In genomic region chr16:97851741-97852319, GRCm38 (mm10) we compare ENCODE assay signal across 8 mouse cellular contexts. TPM values are rescaled to one million over a fixed set of nuclear protein-coding genes. Genes with fewer than 3 reads are reported as not detected.
DNase-seq lines count a peak whose midpoint lies in the region; ATAC-seq lines count a peak whose summit lies in the region.

TSS of gene Prdm15 (minus strand) at chr16:97851850.

- H3K9me3 ChIP-seq in intestine, embryonic 14.5 days (ENCODE audit: control insufficient read depth, low read length) = no peaks in the 10 kb centered on the region

- 1% methylated on average over 31 of the region's 31 CpGs for WGBS in intestine, embryonic 14.5 days

- H3K27ac ChIP-seq in intestine, embryonic 14.5 days (ENCODE audit: low read depth) = peak within 1 kb of the TSS; percentile 97

- H3K36me3 ChIP-seq in intestine, embryonic 14.5 days (ENCODE audit: control insufficient read depth, insufficient read depth, low read length) = no peaks in the 10 kb centered on the region

- peak within 1 kb of the TSS; percentile 87 for H3K4me3 ChIP-seq in intestine, embryonic 14.5 days (ENCODE audit: low read depth, low read length)

- DNase-seq in adrenal gland, adult 2 months = peak; percentile 93
- peak; percentile 86 for DNase-seq in embryo, embryonic 10.5 days (ENCODE audit: low spot score)
- DNase-seq in gastrocnemius, postnatal 25 days = peak; percentile 84
- DNase-seq in intestine, embryonic 14.5 days (ENCODE audit: low spot score) = peak; percentile 94
- DNase-seq in left cerebral cortex, postnatal 10 days (ENCODE audit: extremely low spot score in 1 of 2, low spot score in 2 of 2) = peak; percentile 82 to 94
- DNase-seq in right cerebral cortex, postnatal 25 days = peak; percentile 91
- peak; percentile 92 for DNase-seq in yolk sac, embryonic 10.5 days (ENCODE audit: low spot score)

- peak within 1 kb of the TSS; percentile 75 for H3K4me2 ChIP-seq in intestine, embryonic 14.5 days (ENCODE audit: low read length)

- peak; percentile 89 for ATAC-seq in intestine, embryonic 14.5 days (replicated peaks; ENCODE audit: low FRiP score, low TSS enrichment, low read depth)
- ATAC-seq in megakaryocyte progenitor cell, adult 5-6 weeks (replicated peaks; ENCODE audit: poor library complexity) = peak; percentile 59

- H3K4me1 ChIP-seq in intestine, embryonic 14.5 days (replicated peaks; ENCODE audit: control insufficient read depth, insufficient read depth, low read length) = peaks cover 8% of the 10 kb centered on the region

- H3K27me3 ChIP-seq in intestine, embryonic 14.5 days (replicated peaks; ENCODE audit: control insufficient read depth, insufficient read depth, low read length) = no peaks in the 10 kb centered on the region

- intact Hi-C loops in left cerebral cortex, postnatal 10 days (cut with DNase I) = loop anchor here (5.0 kb wide), 2 partner anchors 70 to 110 kb away; partner anchors contain the start of genes C2cd2 and Zbtb21

- peak within 1 kb of the TSS; percentile 96 for H3K9ac ChIP-seq in intestine, embryonic 14.5 days (ENCODE audit: low read length)

RNA-seq across cellular contexts. Expression of gene Prdm15, which starts in this region (rescaled TPM):
- 10 to 100 TPM in 1 of 2 experiments, 1 to 10 TPM in 1; 8.4 to 11.3 TPM for total RNA-seq in adrenal gland, adult 2 months (2021)
- polyA plus RNA-seq in adrenal gland, adult 2 months (2012; rRNA removed) = 6.6 and 7.1 TPM in 2 replicates
- total RNA-seq in gastrocnemius, postnatal 25 days (2021) = 1 to 10 TPM; 6.6 to 8.8 TPM
- 9.7 and 10.8 TPM in 2 replicates for polyA plus RNA-seq in intestine, embryonic 14.5 days (2014; fragmentation: Nextera tagmentation; extraction: Ambion mirVana)
- total RNA-seq in left cerebral cortex, postnatal 10 days (2021) = 10 to 100 TPM; 19.2 to 20.6 TPM
- 6.6 and 10.9 TPM in 2 replicates for total RNA-seq in megakaryocyte progenitor cell, adult 5-6 weeks (2015)
- 10.0 and 11.1 TPM in 2 replicates for total RNA-seq in megakaryocyte progenitor cell, adult 5-6 weeks (2017)

Comparison
In these comparisons a context has a peak if more than half of its experiments do, and no peak if none do; other contexts are left out.
1. Peak in every context shown above with its lines: DNase-seq, ATAC-seq, H3K4me3 ChIP-seq and H3K27ac ChIP-seq.